Mouse (Mus musculus): ENCODE measurements around the gene Hhipl1. TPM values are rescaled to one million over a fixed set of nuclear protein-coding genes. Genes with fewer than 3 reads are reported as not detected.

The Hhipl1 gene
- total RNA-seq, 2 experiments from 2014 or later = 0.74 to 1.3 TPM

DNA sequence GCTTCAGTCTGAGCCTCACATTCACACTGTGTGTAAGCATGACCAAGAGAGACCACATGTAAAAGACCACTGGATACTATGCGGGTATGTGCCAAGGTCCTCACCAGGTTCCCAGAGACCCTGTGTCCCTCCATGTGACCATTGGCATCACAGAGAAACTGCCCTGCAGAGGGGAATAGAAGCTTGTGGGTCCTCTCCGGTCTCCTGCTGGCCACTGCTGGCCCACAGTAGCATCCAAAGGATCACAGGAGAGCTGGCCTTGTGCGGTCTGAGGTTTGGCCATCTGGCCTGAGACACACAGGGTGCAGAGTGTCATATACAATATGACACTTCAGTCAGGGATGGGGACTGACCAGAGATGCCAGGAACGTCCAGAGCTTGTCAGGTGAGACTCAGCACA is 4.0 kb downstream of the Hhipl1 start:
- intact Hi-C loops (cut with DNase I) = no loop called here
- no peak for DNase-seq

DNA sequence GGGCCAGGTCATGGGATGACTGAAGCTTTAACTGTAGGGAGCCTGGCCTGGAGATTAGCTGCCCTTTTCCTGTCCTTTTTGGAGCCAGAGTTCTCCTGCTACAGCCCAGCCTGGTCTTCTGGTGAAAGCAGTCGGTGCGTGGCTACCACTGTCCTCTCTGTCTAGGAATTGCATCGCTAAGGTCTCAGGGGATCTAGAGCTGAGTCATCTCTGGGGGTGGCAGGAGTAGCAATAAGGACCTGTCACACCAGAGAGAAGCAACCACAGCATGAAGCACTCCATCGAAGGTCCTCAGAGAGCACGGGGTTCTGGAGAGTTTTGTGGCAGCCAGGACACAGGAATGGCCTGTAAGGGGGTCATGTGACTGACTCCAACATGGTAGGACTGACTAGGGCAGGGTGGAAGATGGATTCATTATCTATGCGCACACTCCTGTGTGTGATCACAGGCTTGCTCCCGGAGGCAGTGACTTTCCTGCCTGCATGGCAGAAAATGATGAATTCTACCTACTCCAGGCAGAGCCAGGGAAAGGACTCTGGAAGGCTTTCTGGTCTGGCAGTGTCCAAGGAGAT is 4.5 kb downstream of the Hhipl1 start:
- no peak for DNase-seq
- intact Hi-C loops (cut with DNase I) = no loop called here

GRCm38 (mm10) chr12:108311741-108312290 is 5.7 kb downstream of the Hhipl1 start:
- no peak for DNase-seq
- intact Hi-C loops (cut with DNase I) = no loop called here

DNA sequence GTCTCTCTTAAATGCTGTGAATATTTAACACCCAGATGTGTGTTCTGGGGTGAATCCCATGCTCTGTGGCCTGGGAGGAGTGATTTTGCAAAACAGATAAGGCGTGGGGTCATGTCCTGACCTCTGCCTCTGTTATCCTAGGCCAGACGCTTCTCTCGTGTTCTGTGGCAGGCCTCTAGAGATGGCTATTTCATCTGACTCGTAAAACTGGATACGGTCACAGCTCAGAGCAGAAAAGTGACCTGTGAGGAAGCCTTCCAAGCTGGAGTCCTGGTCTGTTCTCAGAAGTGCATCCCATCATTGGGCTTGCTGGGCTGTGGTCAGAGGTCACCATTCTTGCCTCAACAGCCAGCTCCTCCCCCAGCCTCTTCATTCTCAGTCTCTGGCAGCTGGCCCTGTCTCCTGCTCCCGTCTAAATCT is 6.4 kb downstream of the Hhipl1 start:
- no peak for DNase-seq
- intact Hi-C loops (cut with DNase I) = no loop called here

DNA sequence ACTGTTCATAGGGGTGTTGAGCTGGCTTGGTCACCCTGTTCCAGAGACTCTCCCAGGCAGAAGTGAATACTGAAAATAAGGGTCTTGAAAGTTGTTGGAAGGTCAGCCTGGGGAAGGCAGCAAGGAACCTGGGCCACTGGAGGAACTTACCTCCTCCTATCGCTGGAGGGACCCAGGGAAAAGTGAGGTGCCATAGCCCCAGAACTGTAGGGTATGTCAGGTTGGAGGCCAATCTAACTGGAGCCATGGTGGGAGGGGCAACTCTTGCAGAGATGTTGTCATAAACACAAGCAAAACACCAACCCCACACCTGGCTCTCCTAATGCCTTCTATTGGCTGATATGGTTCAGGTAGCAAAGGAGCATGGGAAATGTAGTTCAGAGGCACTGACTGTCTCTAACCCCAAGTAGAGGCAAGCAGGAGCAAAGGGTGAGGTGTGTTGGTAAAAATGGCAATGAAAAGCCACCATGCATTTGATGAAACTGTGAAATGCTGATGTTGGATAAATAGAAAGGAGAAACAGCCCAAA is 7.2 kb downstream of the Hhipl1 start:
- no peak for DNase-seq
- intact Hi-C loops (cut with DNase I) = no loop called here

DNA sequence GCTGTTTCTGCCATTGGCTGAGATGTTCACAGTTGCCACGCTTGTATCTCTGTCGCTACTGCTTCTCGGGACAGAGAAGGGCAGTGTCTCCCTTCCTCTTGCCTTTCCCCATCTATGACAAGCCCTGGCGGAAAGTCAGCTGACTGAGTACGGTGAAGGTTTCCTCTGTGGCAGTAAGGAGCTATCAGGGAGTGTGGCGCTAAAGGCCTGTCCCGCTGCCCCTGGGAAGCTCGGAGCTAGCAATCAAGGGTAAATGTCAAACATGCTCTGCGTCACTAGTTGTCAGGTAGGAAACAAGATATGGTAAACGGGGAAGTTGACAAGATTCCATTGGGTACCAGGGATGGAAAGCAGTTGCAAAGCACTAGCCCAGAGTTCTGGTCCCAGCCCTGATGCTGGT is 9.7 kb downstream of the Hhipl1 start:
- no peak for DNase-seq
- intact Hi-C loops (cut with DNase I) = no loop called here

GRCm38 (mm10) chr12:108316655-108317054 is 10.6 kb downstream of the Hhipl1 start:
- intact Hi-C loops (cut with DNase I) = no loop called here
- DNase-seq = no peak

- intact Hi-C loops (cut with DNase I) = no loop called here
- DNase-seq = no peak
Measured at GRCm38 (mm10) chr12:108317201-108317738, 11.2 kb downstream of the Hhipl1 start.

- intact Hi-C loops (cut with DNase I) = no loop called here
- DNase-seq = no peak
Measured at GRCm38 (mm10) chr12:108317826-108318430, 11.9 kb downstream of the Hhipl1 start.

DNA sequence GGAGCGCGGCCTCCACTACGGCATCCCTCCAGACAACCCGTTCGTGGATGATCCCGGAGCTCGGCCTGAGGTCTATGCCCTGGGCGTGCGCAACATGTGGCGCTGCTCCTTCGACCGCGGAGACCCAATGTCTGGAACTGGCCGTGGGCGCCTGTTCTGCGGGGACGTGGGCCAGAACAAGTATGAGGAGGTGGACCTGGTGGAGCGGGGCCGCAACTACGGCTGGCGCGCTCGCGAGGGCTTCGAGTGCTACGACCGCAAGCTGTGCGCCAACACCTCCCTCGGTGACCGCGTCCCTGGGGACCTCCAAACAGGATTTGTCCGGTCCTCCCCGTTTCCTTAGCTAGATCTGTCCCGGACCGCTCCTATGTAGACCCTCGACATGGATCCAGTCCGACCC is 12.4 kb downstream of the Hhipl1 start:
- intact Hi-C loops (cut with DNase I) = no loop called here
- DNase-seq = no peak

- intact Hi-C loops (cut with DNase I) = no loop called here
- no peak for DNase-seq
Measured at GRCm38 (mm10) chr12:108320096-108320495, 14.0 kb downstream of the Hhipl1 start.

DNA sequence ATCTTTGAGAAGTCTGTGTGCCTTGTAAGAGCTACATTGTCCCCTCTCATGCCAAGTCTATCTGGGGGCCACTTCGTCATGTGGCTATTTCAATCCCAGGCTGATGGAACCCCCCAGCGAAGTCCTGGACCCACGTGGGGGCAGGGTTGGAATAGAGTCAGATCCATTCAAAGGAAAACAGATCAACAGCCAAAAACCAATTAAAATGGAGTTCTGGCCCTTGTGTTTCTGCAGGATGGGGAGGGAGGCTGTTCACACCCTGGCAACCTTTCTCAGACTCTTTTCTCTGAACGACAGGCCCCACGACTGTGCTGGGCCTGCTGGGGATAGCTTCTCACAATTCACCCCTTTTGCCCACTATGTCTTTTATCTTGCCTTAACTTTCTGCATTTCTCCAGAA is 20.3 kb downstream of the Hhipl1 start:
- intact Hi-C loops (cut with DNase I) = no loop called here
- no peak for DNase-seq

- no peak for DNase-seq
- intact Hi-C loops (cut with DNase I) = no loop called here
Measured at GRCm38 (mm10) chr12:108327889-108328491, 21.9 kb downstream of the Hhipl1 start.

GRCm38 (mm10) chr12:108333056-108333455 is 27.0 kb downstream of the Hhipl1 start:
- intact Hi-C loops (cut with DNase I) = no loop called here
- DNase-seq = peak; percentile 83 to 84

DNA sequence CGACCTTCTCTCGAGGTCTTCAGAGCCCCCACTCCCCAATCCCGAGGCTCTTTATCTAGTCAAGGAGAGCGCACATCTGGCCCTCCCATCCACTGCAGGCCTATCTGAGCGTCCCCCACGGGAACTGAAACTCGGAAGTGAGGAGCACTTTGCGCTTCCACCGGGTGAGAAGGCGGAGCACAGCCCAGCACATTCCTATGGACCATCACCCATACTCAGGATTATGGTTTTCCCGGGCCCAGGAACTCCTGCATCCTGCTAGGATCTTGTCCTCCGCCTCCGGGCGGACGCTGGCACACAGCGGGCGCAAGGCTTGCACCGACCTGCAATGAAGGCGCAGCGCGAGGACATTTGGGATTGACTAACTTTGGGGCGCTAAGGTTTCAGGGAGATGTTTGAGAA is 27.4 kb downstream of the Hhipl1 start:
- intact Hi-C loops (cut with DNase I) = no loop called here

GRCm38 (mm10) chr12:108333895-108334445 is 27.9 kb downstream of the Hhipl1 start, which contains the start of gene Cyp46a1:
TSS of gene Cyp46a1 (plus strand) at chr12:108334381.
- DNase-seq = peak; percentile 99 to 100
- intact Hi-C loops (cut with DNase I) = no loop called here

More for the DNA sequence above, 27.4 kb downstream of the Hhipl1 start:
- no peak for DNase-seq

DNA sequence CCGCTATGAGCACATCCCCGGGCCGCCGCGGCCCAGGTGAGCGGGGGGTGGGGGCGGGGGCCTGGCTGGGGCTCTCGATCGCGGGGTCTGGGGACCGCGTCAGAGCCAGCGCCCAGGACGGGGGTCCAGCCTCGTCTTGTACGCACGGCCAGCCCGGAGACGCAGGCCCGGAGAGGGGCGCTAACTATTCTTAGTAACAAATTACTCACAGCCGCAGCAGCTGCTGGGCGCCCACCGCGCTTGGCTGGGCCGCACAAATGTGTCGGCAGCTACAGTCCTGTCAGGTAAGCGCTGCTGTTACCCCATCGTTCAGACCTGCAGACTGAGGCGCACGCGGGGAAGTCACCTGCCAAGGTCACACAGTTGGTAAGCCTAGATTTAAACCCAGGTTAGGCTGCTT is 28.5 kb downstream of the Hhipl1 start:
- intact Hi-C loops (cut with DNase I) = no loop called here
- no peak for DNase-seq

GRCm38 (mm10) chr12:108338572-108339190 is 32.6 kb downstream of the Hhipl1 start:
- intact Hi-C loops (cut with DNase I) = no loop called here

DNA sequence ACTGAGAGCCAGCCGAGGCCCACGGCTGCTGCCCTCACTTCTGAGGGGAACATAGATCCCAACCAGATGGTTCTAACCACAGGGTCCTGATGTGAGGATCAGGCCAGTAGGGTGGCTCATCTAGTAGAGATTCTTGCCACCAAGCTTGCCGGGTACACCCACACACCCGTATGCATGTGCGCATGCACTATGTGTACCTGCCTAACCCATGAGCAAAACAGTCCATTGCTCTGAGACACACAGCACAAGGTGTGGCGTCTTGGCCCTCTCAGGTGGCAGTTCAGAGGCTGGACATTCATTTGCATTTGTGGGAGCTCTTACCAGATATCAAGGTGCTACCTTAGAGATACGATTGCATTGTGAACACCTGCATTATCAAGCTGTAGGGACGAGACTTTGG is 42.1 kb downstream of the Hhipl1 start:
- intact Hi-C loops (cut with DNase I) = no loop called here

More at GRCm38 (mm10) chr12:108338572-108339190, 32.6 kb downstream of the Hhipl1 start:
- no peak for DNase-seq

GRCm38 (mm10) chr12:108349026-108349425 is 43.0 kb downstream of the Hhipl1 start:
- intact Hi-C loops (cut with DNase I) = no loop called here
- no peak for DNase-seq

More for the DNA sequence above, 42.1 kb downstream of the Hhipl1 start:
- DNase-seq = no peak
